Mouse (Mus musculus) right cerebral cortex, postnatal 14 days (tissue): ENCODE results near the gene Arid2.
"Not testable (repeated sequence)": the region's sequence is repeated elsewhere in the genome, so short reads cannot be mapped to it uniquely, and the experiment has no call there.

Experiments
- DNase-seq: peaks from one replicate; pipeline ENCODE4 v3.0.0; 2022

Gene Arid2

DNA sequence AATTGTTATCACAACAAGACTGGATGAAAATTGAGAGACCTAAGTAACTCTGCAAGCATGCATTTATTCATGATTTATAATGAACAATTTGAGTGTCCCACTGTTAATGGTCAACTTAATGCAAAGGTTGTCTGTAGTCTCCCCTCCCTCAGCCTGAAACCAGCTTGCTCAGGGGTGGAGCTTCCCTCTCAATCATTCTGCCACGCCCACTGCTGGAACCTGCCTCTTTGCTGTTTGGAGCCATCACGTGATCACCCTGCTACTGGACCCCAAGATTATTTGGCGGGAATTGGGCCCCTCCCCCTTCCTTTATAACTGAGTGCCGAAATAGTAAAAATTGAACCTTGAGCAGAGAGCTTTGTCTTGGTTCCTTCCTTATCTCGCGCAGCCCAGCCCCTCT is 154.2 kb downstream of the Arid2 start:
- not testable (repeated sequence) for DNase-seq

DNA sequence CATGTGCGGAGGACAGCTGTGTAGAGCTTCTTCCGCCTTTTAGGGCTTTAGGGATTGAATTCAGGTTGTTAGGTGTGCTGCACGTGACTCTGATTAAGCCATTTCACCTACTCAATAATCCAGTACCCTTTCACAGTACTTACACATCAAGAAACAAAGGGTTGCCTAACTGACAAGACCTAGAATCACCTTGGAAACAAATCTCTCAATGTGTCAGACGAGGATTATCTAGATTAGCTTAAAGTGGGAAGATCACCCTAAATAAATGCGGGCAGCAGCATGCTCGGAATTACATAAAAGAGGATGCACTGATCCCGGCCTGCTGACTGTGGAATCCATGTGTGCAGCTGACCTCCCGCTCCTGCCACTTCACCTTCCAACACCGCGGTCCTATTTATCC is 159.5 kb downstream of the Arid2 start:
- no peak for DNase-seq

DNA sequence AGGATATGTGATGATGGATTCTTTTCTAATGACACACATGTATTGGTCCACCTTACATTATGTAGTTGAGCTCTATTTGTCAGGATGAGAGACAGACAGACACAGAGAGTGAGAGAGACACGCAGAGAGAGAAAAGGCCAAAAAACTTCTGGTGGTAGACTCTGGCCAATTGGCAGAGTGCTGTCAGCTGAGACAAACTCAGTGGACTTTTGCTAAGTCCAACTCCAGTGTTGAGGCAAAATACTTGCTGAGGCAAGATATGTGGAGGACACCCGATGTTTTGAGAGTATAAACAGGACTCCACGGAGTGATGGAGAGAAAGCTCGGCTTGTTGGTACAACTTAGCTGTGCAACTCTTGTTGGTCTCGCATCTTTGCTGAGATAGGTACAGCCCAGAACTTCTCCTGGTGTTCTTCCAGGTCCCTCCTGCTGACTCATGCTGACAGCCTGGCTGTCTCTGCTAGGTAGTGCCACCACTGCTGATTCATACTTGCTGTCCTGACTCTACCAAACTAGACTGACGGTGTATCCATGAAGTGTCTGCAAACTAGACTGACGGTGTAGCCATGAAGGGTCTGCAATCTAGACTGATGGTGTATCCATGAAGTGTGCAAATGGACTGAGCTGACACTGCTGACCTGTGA is 161.5 kb downstream of the Arid2 start:
- DNase-seq = no peak

DNA sequence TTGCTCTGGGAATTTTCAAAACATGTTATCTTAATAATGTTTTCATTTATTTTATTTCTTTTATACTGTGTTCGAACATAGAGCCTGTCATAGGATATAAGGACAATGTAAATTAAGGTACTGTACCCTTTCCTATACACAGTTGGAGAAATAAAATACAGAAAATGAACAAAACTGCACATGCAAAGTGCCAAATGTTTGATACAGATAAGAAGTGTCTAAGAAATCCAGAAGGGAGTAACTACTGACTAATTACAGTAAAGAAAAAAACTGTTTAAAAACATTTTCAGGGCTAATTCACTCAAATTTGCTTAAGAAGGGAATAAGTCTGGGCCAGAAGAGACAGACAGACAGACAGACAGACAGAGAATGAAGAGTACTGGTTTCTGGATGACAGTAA is 166.0 kb downstream of the Arid2 start:
- no peak for DNase-seq
